Mouse (Mus musculus): ENCODE data around the gene Rxfp4. TPM values are rescaled to one million over a fixed set of nuclear protein-coding genes. Genes with fewer than 3 reads are reported as not detected.

Gene Rxfp4
- polyA plus RNA-seq, 1 experiment: 0.05 TPM

GRCm38 (mm10) chr3:88649967-88650366 is 3.0 kb downstream of the Rxfp4 start:
- Histone ChIP-seq H3K79me3 (ENCODE audit: low read depth) (no peaks in the 10 kb centered on the region), H3K4me3 (ENCODE audit: insufficient read depth, poor library complexity, severe bottlenecking) (no peak overlapping the region), H3K36me3 (ENCODE audit: control insufficient read depth, insufficient read depth) (peaks cover 38% of the 10 kb centered on the region), H3K79me2 (ENCODE audit: control insufficient read depth, insufficient read depth) (no peaks in the 10 kb centered on the region), H3K27me3 (ENCODE audit: control insufficient read depth, insufficient read depth, insufficient read length) (no peaks in the 10 kb centered on the region), H3ac (ENCODE audit: control insufficient read depth, insufficient read length, low read depth) (no peak overlapping the region)
- no peak for TF ChIP-seq MYOD1 (IDR thresholded peaks at IDR 0.05; ENCODE audit: control insufficient read depth, insufficient read length, low read depth)
- TF ChIP-seq MYOG (IDR thresholded peaks at IDR 0.05; ENCODE audit: control insufficient read depth, extremely low read depth, insufficient read length): no peak
- TF ChIP-seq USF1 (IDR thresholded peaks at IDR 0.05; ENCODE audit: low read depth): no peak
- no peak for TF ChIP-seq CEBPB (IDR thresholded peaks at IDR 0.05; ENCODE audit: low read depth)
- TF ChIP-seq MAX (IDR thresholded peaks at IDR 0.05): no peak
- no peak for TF ChIP-seq CTCF (IDR thresholded peaks at IDR 0.05; ENCODE audit: control insufficient read depth, insufficient read depth, insufficient read length)
- no peak for TF ChIP-seq FOSL1 (IDR thresholded peaks at IDR 0.05; ENCODE audit: insufficient read depth, low read length, poor library complexity, severe bottlenecking)

DNA sequence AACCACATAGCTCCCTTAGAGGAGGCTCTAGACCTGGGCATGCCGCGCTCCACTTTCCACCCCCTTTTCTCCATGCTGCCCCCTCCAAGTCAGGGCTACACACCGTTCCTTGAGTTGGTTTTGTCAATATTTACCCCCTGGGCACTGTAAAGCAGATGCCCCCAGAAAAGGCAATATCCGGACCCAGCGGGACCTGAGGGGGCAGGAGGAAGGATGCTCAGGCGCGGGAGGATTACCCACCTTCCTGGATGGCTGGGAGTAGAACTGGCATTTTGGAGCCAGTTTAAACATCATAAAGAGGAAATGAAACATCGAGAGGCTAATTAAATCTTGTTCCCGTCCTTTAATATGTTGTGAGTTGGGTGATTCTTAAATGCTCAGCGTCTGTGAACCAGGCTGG is 3.8 kb downstream of the Rxfp4 start:
- TF ChIP-seq CTCF (IDR thresholded peaks at IDR 0.05; ENCODE audit: control insufficient read depth, insufficient read depth, insufficient read length) (no peak), CEBPB (IDR thresholded peaks at IDR 0.05; ENCODE audit: low read depth) (no peak), FOSL1 (IDR thresholded peaks at IDR 0.05; ENCODE audit: insufficient read depth, low read length, poor library complexity, severe bottlenecking) (no peak), MYOG (IDR thresholded peaks at IDR 0.05; ENCODE audit: control insufficient read depth, extremely low read depth, insufficient read length) (no peak), MAX (IDR thresholded peaks at IDR 0.05) (no peak), MYOD1 (IDR thresholded peaks at IDR 0.05; ENCODE audit: control insufficient read depth, insufficient read length, low read depth) (no peak), USF1 (IDR thresholded peaks at IDR 0.05; ENCODE audit: low read depth) (no peak)
- peaks cover 46% of the 10 kb centered on the region for H3K36me3 ChIP-seq (ENCODE audit: control insufficient read depth, insufficient read depth)
- no peak overlapping the region for H3ac ChIP-seq (ENCODE audit: control insufficient read depth, insufficient read length, low read depth)
- no peak overlapping the region for H3K4me3 ChIP-seq (ENCODE audit: insufficient read depth, poor library complexity, severe bottlenecking)
- no peaks in the 10 kb centered on the region for H3K79me2 ChIP-seq (ENCODE audit: control insufficient read depth, insufficient read depth)
- H3K79me3 ChIP-seq (ENCODE audit: low read depth): no peaks in the 10 kb centered on the region
- H3K27me3 ChIP-seq (ENCODE audit: control insufficient read depth, insufficient read depth, insufficient read length): no peaks in the 10 kb centered on the region

DNA sequence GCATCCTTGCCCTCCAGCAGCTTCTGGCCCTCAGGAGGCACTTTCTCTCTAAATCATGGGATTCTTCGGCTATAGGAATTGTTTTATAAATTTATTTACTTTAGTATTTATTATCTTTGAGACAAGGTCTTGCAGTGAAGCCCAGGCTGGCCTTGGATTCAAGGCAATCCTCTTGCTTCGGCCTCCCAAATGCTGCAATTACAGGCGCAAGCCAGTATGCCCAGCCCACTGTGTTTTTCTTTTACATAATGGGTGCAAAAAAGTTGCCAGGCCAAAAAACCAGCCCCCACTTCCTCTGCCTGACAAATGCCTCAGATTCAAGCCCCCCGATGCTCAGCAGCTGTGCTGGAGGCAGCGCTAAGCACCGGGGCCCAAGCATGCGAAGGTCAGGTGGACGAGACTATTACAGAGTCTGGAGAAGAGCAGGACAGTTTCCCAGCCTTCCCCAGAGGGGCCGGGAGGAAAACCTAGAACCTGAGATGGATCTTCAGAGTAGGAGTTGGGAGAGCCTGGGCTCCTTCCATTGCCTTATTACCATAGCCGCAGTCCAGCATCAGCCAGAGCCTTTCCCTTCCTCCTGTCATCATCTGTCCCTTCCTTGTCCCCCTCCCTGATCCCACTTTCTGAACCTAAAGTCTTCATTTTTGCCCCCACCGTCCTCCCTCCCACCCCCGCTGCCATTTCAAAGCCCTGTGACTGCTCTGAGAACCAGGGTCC is 4.3 kb downstream of the Rxfp4 start:
- Histone ChIP-seq H3ac (ENCODE audit: control insufficient read depth, insufficient read length, low read depth) (no peak overlapping the region), H3K79me2 (ENCODE audit: control insufficient read depth, insufficient read depth) (no peaks in the 10 kb centered on the region), H3K27me3 (ENCODE audit: control insufficient read depth, insufficient read depth, insufficient read length) (no peaks in the 10 kb centered on the region), H3K36me3 (ENCODE audit: control insufficient read depth, insufficient read depth) (peaks cover 52% of the 10 kb centered on the region), H3K79me3 (ENCODE audit: low read depth) (no peaks in the 10 kb centered on the region), H3K4me3 (ENCODE audit: insufficient read depth, poor library complexity, severe bottlenecking) (no peak overlapping the region)
- TF ChIP-seq FOSL1 (IDR thresholded peaks at IDR 0.05; ENCODE audit: insufficient read depth, low read length, poor library complexity, severe bottlenecking): no peak
- no peak for TF ChIP-seq MAX (IDR thresholded peaks at IDR 0.05)
- TF ChIP-seq MYOG (IDR thresholded peaks at IDR 0.05; ENCODE audit: control insufficient read depth, extremely low read depth, insufficient read length): no peak
- no peak for TF ChIP-seq MYOD1 (IDR thresholded peaks at IDR 0.05; ENCODE audit: control insufficient read depth, insufficient read length, low read depth)
- TF ChIP-seq CEBPB (IDR thresholded peaks at IDR 0.05; ENCODE audit: low read depth): no peak
- TF ChIP-seq CTCF (IDR thresholded peaks at IDR 0.05; ENCODE audit: control insufficient read depth, insufficient read depth, insufficient read length): no peak
- TF ChIP-seq USF1 (IDR thresholded peaks at IDR 0.05; ENCODE audit: low read depth): no peak

DNA sequence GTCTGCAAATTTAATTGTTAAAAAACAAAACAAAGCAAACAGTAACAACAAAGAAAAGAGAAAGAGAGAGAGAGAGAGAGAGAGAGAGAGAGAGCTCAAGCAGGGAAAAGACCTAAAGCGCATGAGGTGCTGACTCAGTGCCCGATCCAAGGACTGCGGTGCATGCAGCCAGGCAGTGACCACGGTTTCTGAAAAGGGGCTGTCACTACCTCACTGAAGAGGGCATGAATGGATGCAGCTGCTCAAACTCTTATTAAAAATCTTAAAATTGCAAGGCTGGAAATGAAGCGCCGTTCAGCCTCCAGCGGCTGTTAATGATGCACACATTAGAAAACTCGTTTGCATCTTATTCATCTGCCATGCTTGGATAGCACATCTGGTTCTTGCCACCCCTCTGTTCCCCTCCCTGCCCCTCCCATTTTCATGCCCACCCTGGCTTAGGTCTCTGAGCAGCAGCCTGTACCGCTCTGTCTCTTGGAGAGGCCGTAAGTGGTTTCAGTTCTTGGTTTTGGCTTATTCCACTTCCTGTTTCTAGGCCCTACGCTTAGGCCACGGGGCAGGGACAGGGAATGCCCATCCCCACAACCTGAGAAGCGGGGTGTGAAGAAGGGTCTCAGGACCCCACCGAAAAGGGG is 5.0 kb downstream of the Rxfp4 start:
- Histone ChIP-seq H3K36me3 (ENCODE audit: control insufficient read depth, insufficient read depth) (peaks cover 59% of the 10 kb centered on the region), H3K79me2 (ENCODE audit: control insufficient read depth, insufficient read depth) (no peaks in the 10 kb centered on the region), H3K79me3 (ENCODE audit: low read depth) (no peaks in the 10 kb centered on the region), H3K4me3 (ENCODE audit: insufficient read depth, poor library complexity, severe bottlenecking) (no peak overlapping the region), H3K27me3 (ENCODE audit: control insufficient read depth, insufficient read depth, insufficient read length) (no peaks in the 10 kb centered on the region), H3ac (ENCODE audit: control insufficient read depth, insufficient read length, low read depth) (no peak overlapping the region)
- no peak for TF ChIP-seq MYOG (IDR thresholded peaks at IDR 0.05; ENCODE audit: control insufficient read depth, extremely low read depth, insufficient read length)
- no peak for TF ChIP-seq MAX (IDR thresholded peaks at IDR 0.05)
- TF ChIP-seq CEBPB (IDR thresholded peaks at IDR 0.05; ENCODE audit: low read depth): no peak
- no peak for TF ChIP-seq CTCF (IDR thresholded peaks at IDR 0.05; ENCODE audit: control insufficient read depth, insufficient read depth, insufficient read length)
- TF ChIP-seq MYOD1 (IDR thresholded peaks at IDR 0.05; ENCODE audit: control insufficient read depth, insufficient read length, low read depth): no peak
- no peak for TF ChIP-seq FOSL1 (IDR thresholded peaks at IDR 0.05; ENCODE audit: insufficient read depth, low read length, poor library complexity, severe bottlenecking)

- no peaks in the 10 kb centered on the region for H3K27me3 ChIP-seq (ENCODE audit: control insufficient read depth, insufficient read depth, insufficient read length)
- no peak for TF ChIP-seq MYOD1 (IDR thresholded peaks at IDR 0.05; ENCODE audit: control insufficient read depth, insufficient read length, low read depth)
- no peak for TF ChIP-seq MYOG (IDR thresholded peaks at IDR 0.05; ENCODE audit: control insufficient read depth, extremely low read depth, insufficient read length)
- no peaks in the 10 kb centered on the region for H3K79me2 ChIP-seq (ENCODE audit: control insufficient read depth, insufficient read depth)
- no peak overlapping the region for H3ac ChIP-seq (ENCODE audit: control insufficient read depth, insufficient read length, low read depth)
- H3K36me3 ChIP-seq (ENCODE audit: control insufficient read depth, insufficient read depth): peaks cover 67% of the 10 kb centered on the region
- no peak overlapping the region for H3K4me3 ChIP-seq (ENCODE audit: insufficient read depth, poor library complexity, severe bottlenecking)
- no peaks in the 10 kb centered on the region for H3K79me3 ChIP-seq (ENCODE audit: low read depth)
These were observed 5.9 kb downstream of the Rxfp4 start for GRCm38 (mm10) chr3:88647076-88647475.
